Mouse (Mus musculus) kidney, postnatal 0 days (tissue): ENCODE data around the gene Slc6a5. TPM values are rescaled to one million over a fixed set of nuclear protein-coding genes. Genes with fewer than 3 reads are reported as not detected.

Source experiments
- ATAC-seq: fragments of 200-750 bp; cut with Nextera tagmentation; replicated peaks from 2 replicates; pipeline ENCODE4 v1.8.0; 2017; ENCODE audit warnings: low read depth, moderate number of reproducible peaks, moderate TSS enrichment, moderate library complexity; ENCODE audit not compliant: low FRiP score
- DNase-seq: peaks from one replicate; pipeline ENCODE4 v3.0.0-alpha.2; 2016; ENCODE audit warnings: low spot score
- H3K27ac ChIP-seq: fragments of 300-500 bp; sonication (generic); 2 replicates; pipeline ENCODE4 v1.5.1; 2014; ENCODE audit warnings: mild to moderate bottlenecking
- H3K27me3 ChIP-seq: fragments of 300-500 bp; sonication (generic); 2 replicates; pipeline ENCODE4 v1.6.1; 2014; ENCODE audit warnings: low read length, mixed read lengths; ENCODE audit not compliant: insufficient read depth
- H3K36me3 ChIP-seq: fragments of 300-500 bp; sonication (generic); 2 replicates; pipeline ENCODE4 v1.6.1; 2014; ENCODE audit warnings: low read length, mixed read lengths; ENCODE audit not compliant: insufficient read depth
- H3K4me1 ChIP-seq: fragments of 300-500 bp; sonication (generic); replicated peaks from 2 replicates; pipeline ENCODE4 v1.6.1; 2014; ENCODE audit warnings: antibody characterized with exemption, low read length, mixed read lengths; ENCODE audit not compliant: insufficient read depth
- H3K4me2 ChIP-seq: fragments of 300-500 bp; sonication (generic); 2 replicates; pipeline ENCODE4 v1.6.1; 2014; ENCODE audit warnings: mild to moderate bottlenecking, low read length, moderate library complexity, mixed read lengths
- H3K4me3 ChIP-seq: fragments of 300-500 bp; sonication (generic); replicated peaks from 2 replicates; pipeline ENCODE4 v1.5.1; 2014; ENCODE audit warnings: low read depth, low read length
- H3K9ac ChIP-seq: fragments of 300-500 bp; sonication (generic); 2 replicates; pipeline ENCODE4 v1.6.1; 2014; ENCODE audit warnings: low read depth, low read length
- H3K9me3 ChIP-seq: fragments of 300-500 bp; sonication (generic); replicated peaks from 2 replicates; pipeline ENCODE4 v1.6.1; 2016; ENCODE audit warnings: low read length, inconsistent platforms, mixed read lengths
- CTCF ChIP-seq: IDR thresholded peaks from 2 replicates; pipeline ENCODE4 v1.5.1; 2016; ENCODE audit warnings: antibody characterized with exemption, low read depth, mild to moderate bottlenecking, moderate library complexity
- WGBS: fragments of 180-500 bp; shearing (Covaris S2); extraction: QIAGEN DNeasy Blood & Tissue Kit; methylation state at CpG from one replicate; pipeline ENCODE4 v1.1.7; 2014; 5-methylcytosine and 5-hydroxymethylcytosine counted together
- polyA plus RNA-seq: library from polyadenylated mRNA; unstranded; fragments of >200 nt; fragmentation: Nextera tagmentation; extraction: Ambion mirVana; gene quantifications from 2 replicates; pipeline ENCODE4 v1.2.1, GENCODE M21; 2015

Gene Slc6a5
- polyA plus RNA-seq, 1 experiment from 2014 or later: not detected

DNA sequence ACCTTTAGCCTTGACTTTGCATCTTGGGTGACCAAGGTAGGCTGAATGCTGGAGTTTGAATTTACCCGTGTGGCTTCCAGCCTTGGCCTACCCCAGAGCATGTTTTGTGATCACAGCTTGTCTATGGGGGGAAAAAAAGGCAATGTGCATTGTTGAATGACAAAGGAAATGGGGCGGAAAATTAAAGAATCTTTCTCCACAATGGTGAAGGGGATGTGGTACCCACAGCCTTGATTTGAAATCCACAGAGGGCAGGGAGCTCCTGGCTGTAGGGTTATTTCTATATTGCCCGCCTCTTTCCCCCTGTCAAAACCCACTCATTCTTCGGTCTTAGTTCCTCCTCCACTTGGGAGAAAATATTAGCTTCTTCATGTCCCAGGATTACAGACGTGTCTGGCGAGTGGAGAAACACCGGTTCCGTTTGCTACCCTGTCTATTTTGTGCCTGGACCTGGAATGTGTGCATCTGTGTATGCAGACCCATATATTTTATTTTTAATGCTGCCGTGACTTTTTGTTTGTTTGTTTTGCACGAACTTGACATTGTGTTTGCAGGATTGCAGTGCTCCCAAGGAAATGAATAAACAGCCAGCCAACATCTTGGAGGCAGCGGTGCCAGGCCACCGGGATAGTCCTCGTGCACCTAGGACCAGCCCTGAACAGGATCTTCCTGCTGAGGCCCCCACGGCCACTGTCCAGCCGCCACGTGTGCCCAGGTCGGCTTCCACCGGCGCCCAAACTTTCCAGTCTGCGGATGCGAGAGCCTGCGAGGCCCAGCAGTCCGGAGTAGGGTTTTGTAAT lies 1.4 kb downstream of the Slc6a5 start:
- peaks cover 85% of the 10 kb centered on the region for H3K27me3 ChIP-seq
- WGBS: 3% methylated on average over 23 of the region's 23 CpGs
- no peak overlapping the region for H3K4me2 ChIP-seq
- H3K27ac ChIP-seq: no peak overlapping the region
- 0 out of 2 replicates have a peak overlapping the region, but pooled peaks have one; percentile 5 for H3K4me3 ChIP-seq
- no peaks in the 10 kb centered on the region for H3K9me3 ChIP-seq
- no peak for ATAC-seq
- H3K36me3 ChIP-seq: no peaks in the 10 kb centered on the region
- H3K9ac ChIP-seq: no peak overlapping the region
- no peaks in the 10 kb centered on the region for H3K4me1 ChIP-seq
- TF ChIP-seq CTCF: no peak
- no peak for DNase-seq

DNA sequence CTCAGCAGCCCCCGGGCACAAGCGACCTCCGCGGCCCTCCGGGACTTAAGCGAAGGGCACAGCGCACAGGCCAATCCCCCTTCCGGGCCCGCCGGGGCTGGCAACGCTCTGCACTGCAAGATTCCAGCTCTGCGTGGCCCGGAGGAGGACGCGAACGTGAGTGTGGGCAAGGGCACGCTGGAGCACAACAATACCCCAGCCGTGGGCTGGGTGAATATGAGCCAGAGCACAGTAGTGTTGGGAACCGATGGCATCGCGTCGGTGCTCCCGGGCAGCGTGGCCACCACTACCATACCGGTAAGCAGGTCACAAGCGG lies 2.0 kb downstream of the Slc6a5 start:
- Histone ChIP-seq H3K9me3 (no peaks in the 10 kb centered on the region), H3K27me3 (peaks cover 81% of the 10 kb centered on the region), H3K9ac (no peak overlapping the region), H3K27ac (no peak overlapping the region), H3K4me3 (0 out of 2 replicates have a peak overlapping the region, but pooled peaks have one; percentile 5), H3K36me3 (no peaks in the 10 kb centered on the region), H3K4me2 (peak overlapping the region; percentile 8; the same call in 1 of the 2 replicates), H3K4me1 (no peaks in the 10 kb centered on the region)
- DNase-seq (no peak), ATAC-seq (no peak)
- no peak for TF ChIP-seq CTCF
- WGBS: under 1% methylated on average over 26 of the region's 26 CpGs

DNA sequence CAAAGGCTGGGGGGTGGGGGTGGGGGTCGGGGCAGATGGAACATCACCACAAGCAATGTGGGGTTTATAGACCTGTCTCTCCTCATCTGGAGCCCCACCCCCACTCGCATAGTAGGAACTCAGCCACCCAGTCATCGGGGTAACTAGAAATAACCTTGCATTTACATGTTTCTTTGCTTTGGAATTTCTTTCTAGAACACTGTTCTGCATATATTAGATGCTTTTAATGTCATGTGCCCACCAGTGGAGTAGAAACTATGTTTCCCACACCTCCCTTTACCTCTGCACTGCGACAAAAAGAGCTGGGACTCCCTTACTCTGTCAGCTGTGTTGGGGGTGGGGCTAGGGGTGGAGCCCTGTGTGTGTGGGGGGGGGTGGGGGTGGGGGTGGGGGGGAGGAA lies 3.2 kb downstream of the Slc6a5 start:
- TF ChIP-seq CTCF: no peak
- Histone ChIP-seq H3K27ac (no peak overlapping the region), H3K4me3 (no peak overlapping the region), H3K36me3 (no peaks in the 10 kb centered on the region), H3K4me1 (no peaks in the 10 kb centered on the region), H3K9me3 (no peaks in the 10 kb centered on the region), H3K9ac (no peak overlapping the region), H3K27me3 (peaks cover 76% of the 10 kb centered on the region), H3K4me2 (no peak overlapping the region)
- DNase-seq (no peak), ATAC-seq (no peak)
- 2% methylated on average over 4 of the region's 4 CpGs for WGBS

DNA sequence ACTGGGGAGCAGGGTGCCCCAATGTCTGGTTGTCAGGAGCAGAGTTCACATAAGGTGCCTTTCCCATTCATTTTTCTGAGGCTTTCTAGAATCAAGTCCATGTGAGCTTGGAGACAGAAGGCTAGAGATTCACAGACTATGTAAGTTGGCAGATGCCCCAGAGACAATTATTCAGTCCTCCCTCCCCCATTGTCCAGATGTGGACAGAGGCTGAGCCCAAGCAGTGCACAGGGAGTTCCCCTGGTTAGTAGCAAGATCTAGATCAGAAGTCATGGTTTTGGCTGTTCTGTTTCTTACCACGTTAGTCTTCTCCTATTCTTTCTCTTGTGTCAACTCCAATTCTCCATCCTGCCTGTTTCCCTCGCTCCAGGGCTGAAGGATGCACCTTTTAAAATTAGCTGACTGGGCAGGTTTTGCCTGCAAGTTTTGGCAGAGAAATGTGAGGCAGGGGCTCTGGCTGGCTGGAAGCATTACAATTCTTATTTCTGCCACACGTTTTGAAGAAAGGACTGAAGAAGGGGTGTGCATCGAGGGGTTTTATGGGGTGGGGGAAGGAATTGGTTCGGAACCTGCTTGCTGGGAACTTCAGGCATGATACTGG lies 3.9 kb downstream of the Slc6a5 start:
- no peak overlapping the region for H3K27ac ChIP-seq
- H3K9ac ChIP-seq: no peak overlapping the region
- no peak overlapping the region for H3K4me3 ChIP-seq
- H3K36me3 ChIP-seq: no peaks in the 10 kb centered on the region
- no peak for DNase-seq
- H3K4me2 ChIP-seq: no peak overlapping the region
- no peaks in the 10 kb centered on the region for H3K4me1 ChIP-seq
- WGBS: 5% methylated on average over 5 of the region's 5 CpGs
- ATAC-seq: no peak
- TF ChIP-seq CTCF: no peak
- peaks cover 70% of the 10 kb centered on the region for H3K27me3 ChIP-seq
- H3K9me3 ChIP-seq: no peaks in the 10 kb centered on the region

DNA sequence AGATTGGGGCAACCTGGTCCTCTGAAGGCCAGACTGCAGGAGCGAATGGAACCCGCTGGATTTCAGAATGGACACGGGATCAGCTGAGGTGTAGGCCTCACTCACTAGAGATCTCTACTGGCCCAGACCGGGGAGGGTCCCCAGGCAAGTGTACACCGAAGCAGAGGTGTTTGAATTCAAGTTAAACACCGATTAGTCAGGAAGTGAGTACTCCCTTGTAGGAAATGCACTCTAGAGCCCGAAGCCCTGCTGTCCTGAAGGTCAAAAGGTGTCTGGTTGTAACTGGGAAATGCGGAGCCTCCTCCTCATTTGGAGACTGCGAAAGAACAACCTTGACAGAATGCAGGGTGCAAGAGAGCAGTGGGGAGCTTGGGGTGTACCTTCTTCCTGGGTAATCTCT lies 5.0 kb downstream of the Slc6a5 start:
- Histone ChIP-seq H3K27me3 (peaks cover 60% of the 10 kb centered on the region), H3K4me3 (no peak overlapping the region), H3K4me1 (no peaks in the 10 kb centered on the region), H3K36me3 (no peaks in the 10 kb centered on the region), H3K9me3 (no peaks in the 10 kb centered on the region), H3K4me2 (no peak overlapping the region), H3K27ac (no peak overlapping the region), H3K9ac (no peak overlapping the region)
- TF ChIP-seq CTCF: no peak
- DNase-seq (no peak), ATAC-seq (no peak)
- WGBS: 9% methylated on average over 9 of the region's 9 CpGs

DNA sequence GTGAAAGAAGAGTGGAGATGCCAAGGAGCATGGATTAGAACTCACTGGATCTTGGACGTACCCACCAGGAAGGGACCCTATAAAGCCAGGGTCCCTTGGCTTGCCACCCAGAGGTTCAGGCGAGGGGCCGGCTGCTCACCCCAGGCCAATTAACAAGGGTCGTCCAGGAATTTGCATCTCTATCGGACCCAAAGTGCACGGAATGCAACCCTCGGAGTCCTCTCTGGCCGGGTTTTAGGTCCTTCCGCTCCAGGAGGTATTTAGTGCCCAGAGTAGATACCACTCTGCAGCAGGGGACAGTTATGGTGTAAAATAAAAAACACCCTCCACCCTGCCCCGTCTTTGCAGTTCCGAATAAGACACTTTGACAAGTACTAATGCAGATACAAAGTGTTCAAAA lies 5.5 kb downstream of the Slc6a5 start:
- H3K36me3 ChIP-seq: no peaks in the 10 kb centered on the region
- H3K9ac ChIP-seq: no peak overlapping the region
- H3K4me2 ChIP-seq: no peak overlapping the region
- no peak for DNase-seq
- no peak for ATAC-seq
- H3K9me3 ChIP-seq: no peaks in the 10 kb centered on the region
- peaks cover 55% of the 10 kb centered on the region for H3K27me3 ChIP-seq
- H3K27ac ChIP-seq: no peak overlapping the region
- H3K4me3 ChIP-seq: no peak overlapping the region
- WGBS: 9% methylated on average over 11 of the region's 11 CpGs
- no peak for TF ChIP-seq CTCF
- no peaks in the 10 kb centered on the region for H3K4me1 ChIP-seq
